Mouse (Mus musculus): ENCODE measurements around the gene Dph1. TPM values are rescaled to one million over a fixed set of nuclear protein-coding genes. Genes with fewer than 3 reads are reported as not detected.

The Dph1 gene
- 10 to 100 TPM; 11.0 to 20.6 TPM for polyA plus RNA-seq (2017; shearing (Covaris generic))

DNA sequence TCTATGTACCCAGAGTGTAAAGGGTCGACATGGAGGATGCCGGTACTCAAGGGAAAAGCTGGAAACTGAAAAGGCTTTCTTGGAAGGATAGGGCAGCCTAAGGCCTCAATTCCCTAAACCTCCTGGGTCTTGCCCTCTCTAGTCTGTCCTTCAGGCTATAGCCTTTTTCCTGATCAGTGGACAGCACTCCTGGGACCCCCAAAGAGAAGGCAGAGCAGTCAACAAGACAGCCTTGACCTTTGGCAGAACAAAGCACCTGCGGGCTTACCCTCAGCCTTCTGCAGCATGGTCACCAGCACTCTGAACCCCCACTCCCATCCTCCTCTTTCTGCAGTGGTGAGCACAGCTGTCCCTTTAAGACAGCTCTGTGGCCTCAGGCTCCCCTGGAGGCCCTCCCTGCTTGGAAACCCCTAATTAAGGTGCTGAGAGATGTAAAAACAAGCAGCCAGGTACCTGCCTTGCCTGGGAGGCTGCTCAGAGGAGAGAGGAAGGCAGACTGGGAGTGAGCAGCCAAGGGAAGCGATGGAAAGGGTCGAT is at the start of gene Dph1:
Gene Dph1, minus strand, starts transcription at position 337 of the 537 bp plus-strand sequence.
- ATAC-seq, result no peak

DNA sequence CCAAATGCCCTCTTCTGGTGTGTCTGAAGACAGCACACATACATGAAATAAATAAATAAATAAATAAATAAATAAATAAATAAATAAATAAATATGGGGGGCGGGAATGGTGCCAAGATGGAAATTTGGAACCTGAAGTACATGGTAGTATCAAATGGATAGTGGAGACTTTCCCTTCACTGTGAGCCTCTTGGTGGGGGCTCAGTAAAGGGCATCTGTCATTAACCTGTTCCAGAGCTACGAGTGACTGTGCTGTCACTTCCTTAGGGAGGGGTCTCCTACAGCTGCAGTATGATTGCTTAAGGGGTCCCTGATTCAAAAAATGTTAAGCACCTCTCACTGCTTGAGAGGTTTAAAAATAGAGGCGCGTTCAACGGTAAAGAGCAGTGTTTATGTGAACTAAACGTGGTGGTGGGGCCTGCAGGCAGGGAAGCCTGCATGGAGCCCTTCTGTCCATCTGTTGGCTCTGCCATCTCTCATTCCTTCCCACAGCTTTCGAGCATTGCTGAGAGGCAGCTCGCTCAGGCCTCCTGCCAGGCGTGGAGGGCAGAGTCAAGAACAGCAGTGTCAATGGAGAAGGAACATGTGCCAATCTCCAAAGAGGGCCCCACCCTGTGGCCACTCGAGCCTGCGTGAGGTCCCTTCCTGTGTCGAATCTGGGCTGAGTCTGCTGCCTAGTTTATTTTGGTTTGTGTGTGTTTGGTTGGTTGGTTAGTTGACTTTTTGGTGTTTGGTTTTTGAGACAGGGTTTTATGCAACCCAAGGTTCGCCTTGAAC is 49.3 kb upstream of the Dph1 start:
- no peak for ATAC-seq

DNA sequence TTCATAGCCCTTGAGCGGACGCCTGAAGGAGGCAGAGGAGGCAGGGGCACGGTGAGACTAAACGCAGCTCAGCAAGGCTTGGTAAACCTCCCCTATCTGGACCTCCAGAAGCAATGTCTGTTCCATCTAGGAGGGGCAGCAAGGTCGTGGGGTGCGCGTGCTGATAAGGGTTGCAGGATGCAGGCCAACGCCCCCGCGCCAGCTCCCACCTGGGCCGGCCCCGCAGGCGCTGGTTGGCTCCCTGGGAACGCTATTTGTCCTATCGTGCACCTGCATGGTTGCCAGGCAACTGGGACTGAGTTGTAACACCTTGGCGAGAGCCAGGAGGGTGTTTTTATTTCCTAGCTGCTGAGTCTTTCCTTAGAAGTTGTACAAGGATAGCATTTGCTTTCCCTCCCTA is 43.7 kb upstream of the Dph1 start:
- ATAC-seq, result no peak

DNA sequence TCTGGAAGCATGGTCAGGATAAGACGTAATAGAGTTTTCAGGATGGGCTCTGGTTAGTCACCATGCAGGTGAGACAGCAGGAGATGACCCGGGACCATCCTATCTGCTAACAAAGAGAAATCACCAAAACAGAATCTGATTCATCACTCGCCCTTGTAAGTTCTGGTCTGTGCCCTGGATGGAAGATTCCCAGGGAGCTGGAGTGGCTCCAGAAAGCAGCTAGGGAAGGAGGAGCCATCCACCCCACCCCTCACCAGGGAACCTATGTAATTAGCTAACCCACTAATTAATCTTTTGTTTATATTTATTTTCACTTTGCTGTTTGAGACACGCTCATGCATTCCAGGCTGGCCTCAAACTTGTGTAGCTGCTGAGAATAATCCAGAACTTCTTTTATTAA is 41.4 kb upstream of the Dph1 start:
- ATAC-seq, result no peak

DNA sequence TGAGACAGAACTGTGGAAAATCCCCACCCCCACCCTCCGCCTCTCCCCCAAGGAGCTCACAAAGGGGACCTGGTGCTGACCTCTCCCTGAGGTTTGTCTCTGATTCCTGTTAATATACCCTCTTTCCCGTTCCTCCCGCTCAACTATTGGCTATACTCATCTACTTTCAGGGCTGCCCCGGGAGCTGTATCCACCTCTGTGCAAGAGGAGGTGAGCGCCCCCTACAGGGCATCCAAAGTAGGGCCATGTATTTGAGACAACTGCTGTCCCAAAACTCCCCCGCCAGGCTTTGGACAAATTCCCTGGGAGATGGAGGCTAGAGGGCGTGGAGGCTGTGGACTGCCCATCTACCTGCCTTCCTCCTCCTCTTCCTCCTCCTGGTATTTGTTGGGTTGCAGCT is 40.7 kb upstream of the Dph1 start:
- no peak for ATAC-seq

DNA sequence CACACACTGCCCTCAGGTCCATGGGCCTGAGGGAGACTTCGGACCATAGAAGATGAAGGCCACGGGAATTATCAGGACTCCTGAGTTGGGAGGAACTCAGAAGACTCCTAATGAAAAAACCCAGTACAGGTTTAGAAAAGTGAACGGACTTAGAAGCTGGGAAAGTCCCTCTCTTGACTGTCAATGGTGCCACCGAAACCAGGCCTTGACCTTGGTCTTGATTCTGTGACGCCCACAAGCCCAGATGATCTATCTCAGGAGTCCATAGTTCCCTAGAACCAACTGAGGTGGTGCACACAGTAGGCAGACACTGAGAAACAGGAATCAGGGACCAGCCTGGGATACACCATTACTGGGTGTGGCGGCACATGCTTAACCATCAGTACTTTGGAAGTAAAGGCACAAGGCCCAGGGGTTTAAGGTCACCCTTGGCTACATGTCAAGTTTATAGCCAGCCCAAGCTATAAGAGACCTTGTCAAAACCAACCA is 39.3 kb upstream of the Dph1 start:
- no peak for ATAC-seq

DNA sequence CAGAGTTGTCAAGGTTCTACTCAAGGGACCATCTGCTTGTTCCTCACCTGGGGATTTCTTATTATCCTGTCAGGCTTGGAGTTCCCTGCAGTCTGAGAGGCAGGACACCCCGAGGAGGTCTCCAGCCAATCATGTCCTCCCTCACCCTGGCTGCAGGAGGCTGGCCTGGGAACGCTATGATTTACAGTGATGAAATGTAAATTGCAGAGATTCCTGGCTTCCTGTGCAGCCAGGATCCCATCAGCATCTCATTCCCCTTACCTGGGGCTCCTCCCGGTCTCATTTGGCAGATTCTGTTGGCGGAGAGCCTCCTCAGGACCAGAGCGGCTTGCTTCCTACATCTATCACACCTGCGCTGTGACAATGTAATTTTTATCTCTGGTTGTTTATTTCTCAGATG is 38.2 kb upstream of the Dph1 start:
- no peak for ATAC-seq

DNA sequence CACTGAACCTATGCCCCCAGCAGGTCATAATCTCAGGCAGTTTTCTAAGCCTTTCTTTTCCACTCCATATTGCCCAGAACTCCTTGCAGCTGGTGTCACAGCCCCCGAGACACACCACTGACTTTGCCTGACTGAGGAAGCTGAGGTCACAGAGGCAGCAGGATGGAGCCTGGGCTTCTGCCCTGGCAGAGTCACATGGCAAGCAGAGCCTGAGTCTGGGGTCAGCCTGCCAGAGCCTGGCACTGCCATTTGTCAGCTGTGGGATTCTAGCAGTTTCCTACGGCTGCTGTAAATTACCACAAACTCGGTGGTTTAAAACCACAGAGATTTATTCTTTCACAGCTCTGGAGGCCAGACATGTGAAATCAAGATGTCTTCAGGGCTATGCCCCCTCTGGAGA is 36.6 kb upstream of the Dph1 start:
- ATAC-seq, result no peak

DNA sequence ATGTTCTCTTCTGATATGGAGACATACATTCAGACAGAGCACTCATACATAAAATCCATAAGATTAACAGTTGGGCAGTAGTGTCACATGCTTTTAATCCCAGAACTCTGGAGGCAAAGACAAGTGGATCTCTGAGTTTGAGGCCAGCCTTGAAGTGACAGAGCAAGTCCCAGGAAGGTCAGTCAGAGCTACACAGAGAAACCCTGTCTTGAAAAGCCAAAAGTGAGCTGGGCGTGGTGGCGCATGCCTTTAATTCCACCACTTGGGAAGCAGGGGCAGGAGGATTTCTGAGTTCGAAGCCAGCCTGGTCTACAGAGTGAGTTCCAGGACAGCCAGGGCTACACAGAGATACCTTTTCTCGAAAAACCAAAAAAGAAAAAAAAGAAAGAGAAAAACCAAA is 33.8 kb upstream of the Dph1 start:
- ATAC-seq, result no peak

DNA sequence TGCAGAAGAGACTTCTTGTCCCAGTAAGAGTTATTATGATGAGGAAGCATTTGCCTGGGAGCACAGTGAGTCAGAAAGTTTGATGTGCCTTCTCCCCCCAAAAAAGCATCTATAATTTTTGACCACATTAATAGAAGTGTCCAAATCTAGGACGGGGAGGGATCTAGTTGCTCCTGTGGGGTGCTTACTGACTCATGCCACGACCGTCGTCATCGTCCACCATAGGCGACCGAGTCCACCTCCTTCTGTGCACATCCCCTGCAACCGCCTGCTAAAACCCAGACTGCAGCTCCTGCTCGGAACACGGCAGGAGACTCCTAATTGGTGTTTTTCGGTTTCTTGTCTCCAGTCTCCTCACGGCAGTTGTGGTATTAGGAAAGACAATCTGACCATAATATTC is 33.0 kb upstream of the Dph1 start:
- ATAC-seq, result no peak

DNA sequence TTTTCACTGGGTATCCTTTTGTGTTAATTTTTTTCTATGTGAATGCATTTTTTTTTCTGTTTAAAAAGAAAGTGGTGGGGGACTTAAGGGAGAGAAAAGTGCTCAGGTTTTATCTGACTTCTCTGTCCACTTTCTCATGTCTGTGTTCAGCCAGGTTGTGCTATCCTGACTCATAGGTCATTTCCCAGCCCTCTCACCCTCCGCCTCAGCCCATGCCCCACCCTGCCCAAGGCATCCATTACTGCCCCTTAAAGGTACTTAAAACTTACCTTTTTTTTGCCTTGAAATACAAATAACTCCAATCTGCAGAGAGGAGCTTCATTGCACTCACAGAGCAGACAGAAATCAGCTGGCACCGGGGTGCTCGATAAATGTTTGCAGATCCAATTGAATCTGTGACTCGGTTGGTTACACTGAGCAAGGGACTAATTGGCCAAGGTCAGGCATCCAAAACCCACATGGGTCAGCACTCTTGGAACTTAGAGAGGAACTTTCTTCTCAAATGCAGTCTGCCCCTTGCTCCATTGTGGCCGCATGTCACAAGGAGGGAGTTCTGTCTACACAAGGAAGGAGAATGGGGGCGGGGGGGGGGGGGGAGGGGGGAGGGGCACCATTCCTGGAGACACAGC is 29.6 kb upstream of the Dph1 start:
- ATAC-seq, result no peak

DNA sequence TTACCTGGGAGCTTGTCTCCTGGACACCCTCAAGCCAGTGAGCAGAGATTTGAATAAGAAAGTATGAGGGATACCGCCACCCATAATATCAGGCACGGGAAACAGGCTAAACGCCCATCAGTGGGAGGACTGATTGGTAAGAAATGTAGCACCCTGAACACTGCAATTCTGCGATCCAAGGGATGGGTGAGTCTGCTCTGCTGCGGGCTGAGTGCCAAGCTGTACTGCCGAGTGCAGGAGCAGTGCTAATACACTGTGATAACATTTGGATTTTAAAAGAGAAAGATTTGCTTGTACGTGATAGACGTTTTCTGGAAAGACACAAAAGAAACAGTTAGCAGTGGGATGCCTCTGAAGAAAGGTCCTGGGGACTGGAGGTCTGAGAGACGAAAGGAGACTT is 29.1 kb upstream of the Dph1 start:
- no peak for ATAC-seq

DNA sequence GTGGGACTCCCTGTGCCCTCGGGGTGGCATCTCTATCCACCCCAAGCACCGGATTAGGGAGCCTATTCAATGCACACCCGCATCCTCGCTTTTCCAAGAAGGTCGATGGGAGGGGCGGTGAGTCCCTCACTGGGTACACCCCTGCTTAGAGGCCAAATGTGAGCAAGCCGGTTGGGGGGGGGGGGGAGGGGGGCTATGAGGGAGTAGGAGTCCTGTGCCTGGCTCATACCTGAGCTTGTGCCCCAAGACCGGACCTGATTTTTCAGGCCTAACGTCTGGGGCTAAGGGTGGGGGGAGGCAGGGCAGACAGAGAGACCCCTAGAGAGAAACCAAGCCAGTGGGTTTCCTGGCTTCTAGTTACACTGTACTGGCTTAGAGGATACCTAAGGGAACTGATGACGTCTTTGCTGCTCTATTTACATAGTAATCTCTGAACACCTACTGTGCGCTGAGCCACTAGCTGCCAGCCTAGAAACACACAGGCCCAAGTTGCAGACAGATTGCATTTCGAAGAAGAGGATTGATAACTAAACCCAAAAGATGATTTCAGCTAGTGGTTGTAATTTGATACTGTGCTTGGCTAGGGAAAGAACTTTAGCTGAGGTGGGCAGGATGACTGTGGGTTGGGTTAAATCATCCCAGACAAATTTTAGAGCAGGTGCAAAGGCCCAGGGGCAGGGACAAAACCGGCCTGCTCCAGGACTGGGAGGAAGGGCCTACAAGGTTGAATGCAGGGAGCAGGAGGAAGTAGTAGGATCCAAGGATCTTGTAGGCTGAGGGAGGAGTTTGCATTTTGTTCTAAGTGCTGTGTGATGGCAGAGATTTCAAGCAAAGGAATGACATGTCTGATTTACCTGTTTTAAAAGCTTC is 23.3 kb upstream of the Dph1 start:
- ATAC-seq, result no peak

DNA sequence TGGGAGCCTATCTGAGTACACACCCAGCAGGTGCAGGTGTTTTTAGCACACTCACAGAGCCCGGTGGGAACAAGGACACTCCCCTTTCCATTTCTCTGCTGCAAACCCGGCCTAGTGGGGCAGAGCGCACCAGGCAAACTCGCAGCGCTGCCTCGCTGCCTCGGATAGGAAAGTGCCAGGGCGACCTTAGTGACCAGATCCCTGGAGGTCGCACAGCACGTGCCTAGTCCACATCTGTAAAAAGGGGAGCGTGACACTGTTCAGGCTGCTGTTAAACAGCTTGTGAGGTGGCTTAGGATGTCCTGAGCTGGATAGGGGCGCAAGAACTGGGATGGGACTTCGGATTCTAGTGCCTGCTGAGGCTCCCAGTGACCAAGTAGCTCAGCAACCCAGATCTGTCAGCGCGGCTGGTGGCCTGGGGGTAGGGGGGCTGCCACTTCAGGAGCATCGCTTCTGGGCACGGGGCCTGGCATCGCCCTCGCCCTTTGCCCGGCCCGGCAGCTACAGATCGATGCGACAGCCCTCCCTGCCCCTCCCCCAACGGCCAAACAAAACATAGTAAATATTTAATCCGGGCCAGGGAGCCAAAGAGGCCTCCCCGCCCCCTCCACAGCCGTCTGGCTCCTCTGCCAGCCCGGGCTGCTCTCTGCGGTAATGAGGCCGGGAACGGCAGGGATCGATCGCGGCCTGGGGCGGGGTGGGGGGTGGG is 22.5 kb upstream of the Dph1 start:
- no peak for ATAC-seq

DNA sequence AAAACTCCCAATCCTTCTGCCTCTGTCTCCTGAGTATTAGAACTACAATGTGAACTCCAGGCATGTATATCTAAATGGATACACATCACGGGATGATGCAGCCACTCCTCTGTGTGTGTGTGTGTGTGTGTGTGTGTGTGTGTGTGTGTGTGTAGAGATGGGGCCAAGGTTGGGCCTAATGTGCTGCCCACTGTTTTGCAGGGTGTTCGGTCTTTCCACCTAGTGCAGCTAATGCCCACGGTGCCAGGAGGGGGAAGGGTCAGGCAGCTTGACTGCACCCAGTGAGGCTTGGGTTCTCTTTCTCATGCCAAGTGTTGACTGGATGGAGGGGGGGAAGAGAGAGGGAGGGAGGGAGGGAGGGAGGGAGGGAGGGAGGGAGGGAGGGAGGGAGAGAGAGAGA is 21.8 kb upstream of the Dph1 start:
- no peak for ATAC-seq

DNA sequence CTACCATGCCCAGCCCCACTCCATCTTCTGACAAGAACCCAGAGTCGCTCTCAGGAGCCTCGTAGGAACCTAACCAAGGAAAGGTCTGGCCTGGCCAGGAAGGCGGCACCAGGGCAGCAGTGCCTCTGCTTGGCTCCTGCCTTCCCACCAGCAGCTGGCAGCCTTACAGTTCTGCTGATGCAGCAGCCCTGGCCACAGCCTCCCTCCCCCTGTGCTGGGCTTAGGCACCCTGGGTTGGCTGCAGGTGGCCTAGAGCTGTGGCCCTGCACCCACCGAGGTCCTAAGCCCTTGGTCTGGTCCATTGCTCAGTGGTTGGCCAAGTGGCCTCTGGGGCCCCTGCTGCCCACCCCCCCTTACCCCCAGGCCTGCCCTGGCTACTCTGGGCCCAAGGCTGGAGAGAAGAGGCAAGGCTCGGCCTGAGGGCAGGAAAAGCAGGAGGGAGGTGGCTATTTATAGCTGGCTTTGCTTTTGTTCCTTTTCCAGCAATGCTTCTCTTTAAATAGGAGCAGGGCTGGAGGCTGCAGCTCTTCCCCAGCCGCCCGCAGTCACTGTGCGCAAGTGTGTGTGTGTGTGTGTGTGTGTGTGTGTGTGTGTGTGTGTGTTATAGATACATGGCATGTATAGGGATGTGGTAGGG is 21.1 kb upstream of the Dph1 start:
- ATAC-seq, result no peak

DNA sequence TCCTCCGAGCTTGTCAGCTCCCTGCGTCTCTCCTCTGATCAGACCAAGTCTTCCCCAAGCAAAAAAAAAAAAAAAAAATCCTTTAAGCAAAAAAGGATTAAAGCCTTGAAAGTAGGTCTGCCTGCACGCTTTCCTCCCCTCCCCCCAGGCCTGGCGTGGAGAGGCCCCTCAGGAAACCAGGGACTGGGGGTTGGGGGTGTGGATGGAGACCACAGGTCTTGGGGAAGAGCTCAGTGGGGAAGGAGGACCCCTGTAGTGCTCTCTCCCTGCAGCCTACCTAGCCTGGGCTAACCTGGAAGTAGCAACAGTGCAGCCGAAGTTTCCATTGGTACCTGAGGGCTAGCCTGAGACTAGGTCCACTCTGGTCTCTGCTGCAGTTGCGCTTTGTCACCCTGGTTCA is 19.7 kb upstream of the Dph1 start:
- no peak for ATAC-seq

DNA sequence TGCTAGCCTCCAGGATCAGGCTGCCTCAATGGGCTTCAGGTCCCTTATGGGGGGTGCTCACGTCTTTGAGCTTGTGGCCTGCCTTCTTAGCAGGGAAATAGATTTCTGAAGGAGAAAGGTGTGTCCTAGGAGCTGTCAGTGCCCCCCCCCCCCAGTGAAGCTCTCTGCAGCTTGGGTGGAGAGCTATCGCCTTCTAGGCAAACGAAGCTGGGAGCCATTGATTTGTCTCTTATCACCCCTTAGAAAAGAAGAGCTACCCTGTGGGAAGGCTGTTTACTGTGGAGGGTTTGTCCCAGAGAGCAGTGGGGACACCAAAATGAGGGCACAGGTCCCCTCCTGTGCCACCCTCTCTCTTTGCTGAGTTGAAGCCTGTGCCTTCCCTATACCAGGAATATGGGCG is 19.1 kb upstream of the Dph1 start:
- ATAC-seq, result no peak

DNA sequence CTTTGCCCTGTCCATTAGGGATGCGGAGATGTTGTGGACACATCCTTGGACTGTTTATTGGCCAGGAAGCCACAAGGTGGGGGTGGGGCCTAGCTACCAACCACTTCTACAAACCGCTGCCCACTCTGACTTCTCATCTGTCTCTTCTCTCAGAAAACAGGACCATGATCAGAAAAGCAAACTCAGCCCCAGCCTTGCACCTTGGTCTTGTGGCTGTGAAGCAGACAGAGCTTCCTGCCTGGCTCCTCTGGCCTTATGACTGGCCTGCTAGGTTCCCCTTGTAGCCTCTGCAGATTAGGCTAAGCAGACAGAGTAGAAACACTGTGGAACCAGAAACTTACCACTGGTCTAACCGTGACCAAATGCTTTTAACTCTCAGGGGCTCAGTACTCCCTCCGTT is 18.3 kb upstream of the Dph1 start:
- ATAC-seq, result no peak

DNA sequence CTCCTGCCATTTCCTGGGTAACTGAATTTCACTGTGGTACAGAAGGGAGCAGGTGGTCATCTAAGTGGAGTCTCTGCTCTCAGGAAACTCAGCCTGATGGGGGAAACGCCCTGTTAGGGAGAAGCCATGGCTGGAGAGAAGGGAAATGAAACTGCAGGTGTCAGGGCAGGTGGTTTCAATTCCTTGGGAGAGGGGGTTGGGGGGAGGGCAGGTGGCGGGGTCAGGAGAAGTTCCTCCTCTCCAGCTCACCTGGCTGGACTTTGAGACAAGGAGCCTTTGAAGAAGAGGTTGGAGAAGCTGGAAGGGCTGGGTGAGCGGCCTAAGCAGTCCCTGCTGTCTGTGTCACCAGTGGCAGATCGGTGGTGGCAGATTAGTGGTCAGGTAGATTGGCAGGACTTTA is 15.3 kb upstream of the Dph1 start:
- ATAC-seq, result no peak

DNA sequence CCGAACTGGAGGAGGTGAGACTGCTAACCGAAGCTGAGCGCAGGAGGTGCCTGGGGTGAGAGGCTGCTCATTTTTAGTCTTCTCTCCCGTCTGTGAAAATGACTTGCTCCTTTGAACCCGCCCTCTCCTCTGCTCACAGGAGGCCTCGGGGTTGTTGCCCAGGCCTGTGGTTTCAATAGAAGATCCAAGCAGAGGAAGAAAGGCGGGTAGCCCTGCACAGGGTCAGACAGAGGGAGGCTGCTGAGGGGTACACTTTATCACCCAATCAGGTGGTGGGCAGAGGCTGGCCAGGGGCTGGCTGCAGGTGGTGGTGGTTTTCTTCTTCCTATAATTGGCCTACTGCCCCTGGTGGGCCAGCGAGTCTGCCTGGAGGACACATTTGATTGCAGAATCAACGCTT is 13.4 kb upstream of the Dph1 start:
- no peak for ATAC-seq

DNA sequence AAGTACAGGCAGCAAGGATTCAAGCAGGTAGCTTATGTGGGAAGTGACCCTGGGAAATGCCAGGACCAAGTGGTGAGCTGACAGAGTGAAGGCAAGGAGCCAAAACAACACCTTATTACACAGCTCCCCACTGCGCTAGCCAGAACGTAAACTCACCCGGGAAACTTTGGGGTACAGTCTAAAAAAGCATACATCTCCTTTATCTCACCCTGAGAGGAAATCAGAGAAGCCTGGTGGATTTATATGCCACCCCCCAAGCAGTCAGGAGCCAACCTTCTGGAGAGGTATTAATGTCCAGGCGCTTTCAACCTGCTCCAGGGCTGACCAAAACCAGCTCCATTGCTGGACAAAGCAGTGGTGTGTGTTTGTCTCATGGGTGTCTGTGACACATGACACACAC is 12.9 kb upstream of the Dph1 start:
- ATAC-seq, result no peak

Measured in CD4-positive, CD25-positive, alpha-beta regulatory T cell, adult 4 months (primary cell).